Mouse (Mus musculus) embryonic facial prominence, embryonic 13.5 days (tissue): ENCODE data around the gene Wwp2. TPM values are rescaled to one million over a fixed set of nuclear protein-coding genes. Genes with fewer than 3 reads are reported as not detected.
"Not testable (repeated sequence)": the region's sequence is repeated elsewhere in the genome, so short reads cannot be mapped to it uniquely, and the experiment has no call there.

Experiments
- ATAC-seq: fragments of 200-750 bp; cut with Nextera tagmentation; 2 replicates; pipeline ENCODE4 v1.8.0; 2017; ENCODE audit warnings: low read depth; ENCODE audit not compliant: insufficient number of reproducible peaks, insufficient read depth, low FRiP score, low TSS enrichment
- H3K27ac ChIP-seq: fragments of 300-500 bp; sonication (generic); 2 replicates; pipeline ENCODE4 v1.5.1; 2015; ENCODE audit warnings: moderate library complexity, mild to moderate bottlenecking, inconsistent platforms
- H3K27me3 ChIP-seq: fragments of 300-500 bp; sonication (generic); 2 replicates; pipeline ENCODE4 v1.6.1; 2015; ENCODE audit warnings: mild to moderate bottlenecking, inconsistent platforms
- H3K36me3 ChIP-seq: fragments of 300-500 bp; sonication (generic); 2 replicates; pipeline ENCODE4 v1.6.1; 2015; ENCODE audit warnings: mild to moderate bottlenecking, inconsistent platforms
- H3K4me1 ChIP-seq: fragments of 300-500 bp; sonication (generic); 2 replicates; pipeline ENCODE4 v1.6.1; 2015; ENCODE audit warnings: inconsistent platforms
- H3K4me2 ChIP-seq: fragments of 300-500 bp; sonication (generic); 2 replicates; pipeline ENCODE4 v1.6.1; 2015; ENCODE audit warnings: moderate library complexity, mild to moderate bottlenecking, inconsistent platforms
- H3K4me3 ChIP-seq: fragments of 300-500 bp; sonication (generic); 2 replicates; pipeline ENCODE4 v1.5.1; 2015; ENCODE audit warnings: mild to moderate bottlenecking, inconsistent platforms
- H3K9ac ChIP-seq: fragments of 300-500 bp; sonication (generic); 2 replicates; pipeline ENCODE4 v1.6.1; 2015; ENCODE audit warnings: mild to moderate bottlenecking, inconsistent platforms
- H3K9me3 ChIP-seq: fragments of 300-500 bp; sonication (generic); 2 replicates; pipeline ENCODE4 v1.6.1; 2016; ENCODE audit warnings: inconsistent platforms
- WGBS: fragments of 180-500 bp; shearing (Covaris S2); methylation state at CpG from one replicate; pipeline ENCODE4 v1.1.7; 2015; ENCODE audit warnings: mixed read lengths; 5-methylcytosine and 5-hydroxymethylcytosine counted together
- polyA plus RNA-seq: library from polyadenylated mRNA; unstranded; fragments of >200 nt; fragmentation: Nextera tagmentation; extraction: Ambion mirVana; gene quantifications from 2 replicates; pipeline ENCODE4 v1.2.1, GENCODE M21; 2015

Wwp2 gene
- polyA plus RNA-seq, 1 experiment from 2014 or later, result 158 TPM

GRCm38 (mm10) chr8:107476786-107477185 is 40.6 kb downstream of the Wwp2 start:
- not testable (repeated sequence) for H3K4me3 ChIP-seq, H3K4me2 ChIP-seq, H3K9ac ChIP-seq, H3K9me3 ChIP-seq, H3K27me3 ChIP-seq, ATAC-seq
- Histone ChIP-seq H3K36me3 (peaks cover 14% of the 10 kb centered on the region), H3K4me1 (peaks cover 34% of the 10 kb centered on the region), H3K27ac (peak overlapping the region; percentile 5; the same call in 1 of the 2 replicates)
- whole genome bisulfite sequencing, result 94% methylated on average over 7 of the region's 7 CpGs

- no peak overlapping the region for H3K4me2 ChIP-seq
- WGBS, result 77% methylated on average over 6 of the region's 6 CpGs
- peaks cover 17% of the 10 kb centered on the region for H3K4me1 ChIP-seq
- no peak overlapping the region for H3K4me3 ChIP-seq
- peak overlapping the region; percentile 55 for H3K27ac ChIP-seq
- no peak for ATAC-seq
- H3K36me3 ChIP-seq, result peaks cover 21% of the 10 kb centered on the region
- H3K27me3 ChIP-seq, result no peaks in the 10 kb centered on the region
- H3K9ac ChIP-seq, result no peak overlapping the region
- H3K9me3 ChIP-seq, result no peaks in the 10 kb centered on the region
Observed at GRCm38 (mm10) chr8:107478728-107479127, 42.6 kb downstream of the Wwp2 start.

- Histone ChIP-seq H3K36me3 (peaks cover 23% of the 10 kb centered on the region), H3K4me1 (peaks cover 12% of the 10 kb centered on the region), H3K9ac (no peak overlapping the region), H3K4me2 (no peak overlapping the region), H3K27ac (no peak overlapping the region), H3K4me3 (no peak overlapping the region), H3K9me3 (no peaks in the 10 kb centered on the region), H3K27me3 (no peaks in the 10 kb centered on the region)
- 93% methylated on average over 4 of the region's 4 CpGs for WGBS
- ATAC-seq, result no peak
Observed at GRCm38 (mm10) chr8:107480436-107480835, 44.3 kb downstream of the Wwp2 start.

GRCm38 (mm10) chr8:107483250-107483649 is 47.1 kb downstream of the Wwp2 start:
- ATAC-seq, result no peak
- Histone ChIP-seq H3K4me1 (no peaks in the 10 kb centered on the region), H3K4me2 (no peak overlapping the region), H3K4me3 (no peak overlapping the region), H3K9ac (no peak overlapping the region), H3K27ac (no peak overlapping the region), H3K36me3 (peaks cover 31% of the 10 kb centered on the region), H3K27me3 (no peaks in the 10 kb centered on the region), H3K9me3 (no peaks in the 10 kb centered on the region)
- 82% methylated on average over 8 of the region's 8 CpGs for WGBS

- no peak for ATAC-seq
- Histone ChIP-seq H3K4me2 (no peak overlapping the region), H3K36me3 (peaks cover 30% of the 10 kb centered on the region), H3K4me1 (peaks cover 10% of the 10 kb centered on the region), H3K27ac (no peak overlapping the region), H3K9ac (no peak overlapping the region), H3K27me3 (no peaks in the 10 kb centered on the region), H3K4me3 (no peak overlapping the region), H3K9me3 (no peaks in the 10 kb centered on the region)
Observed at GRCm38 (mm10) chr8:107484956-107485355, 48.8 kb downstream of the Wwp2 start.

- Histone ChIP-seq H3K4me1 (peaks cover 22% of the 10 kb centered on the region), H3K4me3 (no peak overlapping the region), H3K27ac (peak overlapping the region; percentile 16; the same call in 1 of the 2 replicates), H3K27me3 (no peaks in the 10 kb centered on the region), H3K4me2 (no peak overlapping the region), H3K9ac (no peak overlapping the region), H3K36me3 (peaks cover 18% of the 10 kb centered on the region), H3K9me3 (no peaks in the 10 kb centered on the region)
- 76% methylated on average over 4 of the region's 4 CpGs for WGBS
- no peak for ATAC-seq
Observed at GRCm38 (mm10) chr8:107488551-107488950, 52.4 kb downstream of the Wwp2 start.

GRCm38 (mm10) chr8:107489086-107489485 is 52.9 kb downstream of the Wwp2 start:
- WGBS, result 92% methylated on average over 4 of the region's 4 CpGs

GRCm38 (mm10) chr8:107489921-107490320 is 53.8 kb downstream of the Wwp2 start:
- no peak overlapping the region for H3K4me2 ChIP-seq
- H3K9me3 ChIP-seq, result no peaks in the 10 kb centered on the region
- no peak overlapping the region for H3K4me3 ChIP-seq
- WGBS, result 45% methylated on average over 5 of the region's 5 CpGs
- no peak overlapping the region for H3K9ac ChIP-seq
- no peaks in the 10 kb centered on the region for H3K27me3 ChIP-seq
- peaks cover 17% of the 10 kb centered on the region; the same call in 1 of the 2 replicates for H3K36me3 ChIP-seq
- H3K27ac ChIP-seq, result no peak overlapping the region
- peaks cover 22% of the 10 kb centered on the region for H3K4me1 ChIP-seq
- no peak for ATAC-seq

More at GRCm38 (mm10) chr8:107489086-107489485, 52.9 kb downstream of the Wwp2 start:
- Histone ChIP-seq H3K4me1 (peaks cover 22% of the 10 kb centered on the region), H3K9ac (no peak overlapping the region), H3K36me3 (peaks cover 17% of the 10 kb centered on the region), H3K4me2 (no peak overlapping the region), H3K27ac (peak overlapping the region; percentile 16; the same call in 1 of the 2 replicates), H3K4me3 (no peak overlapping the region), H3K9me3 (no peaks in the 10 kb centered on the region), H3K27me3 (no peaks in the 10 kb centered on the region)
- ATAC-seq, result no peak

- Histone ChIP-seq H3K9ac (no peak overlapping the region), H3K36me3 (peaks cover 12% of the 10 kb centered on the region; the same call in 1 of the 2 replicates), H3K4me1 (peaks cover 27% of the 10 kb centered on the region), H3K9me3 (no peaks in the 10 kb centered on the region), H3K4me2 (no peak overlapping the region), H3K4me3 (no peak overlapping the region), H3K27me3 (no peaks in the 10 kb centered on the region), H3K27ac (peak overlapping the region; percentile 71; the same call in 1 of the 2 replicates)
- 67% methylated on average over 2 of the region's 2 CpGs for WGBS
- ATAC-seq, result no peak
Observed at GRCm38 (mm10) chr8:107490649-107491048, 54.5 kb downstream of the Wwp2 start.

- no peak overlapping the region for H3K9ac ChIP-seq
- peaks cover 32% of the 10 kb centered on the region for H3K4me1 ChIP-seq
- H3K4me3 ChIP-seq, result no peak overlapping the region
- ATAC-seq, result no peak
- 71% methylated on average over 4 of the region's 4 CpGs for WGBS
- H3K27me3 ChIP-seq, result no peaks in the 10 kb centered on the region
- no peak overlapping the region for H3K4me2 ChIP-seq
- peaks cover 11% of the 10 kb centered on the region; the same call in 1 of the 2 replicates for H3K36me3 ChIP-seq
- H3K9me3 ChIP-seq, result no peaks in the 10 kb centered on the region
- peak overlapping the region; percentile 71 for H3K27ac ChIP-seq
Observed at GRCm38 (mm10) chr8:107491212-107491611, 55.0 kb downstream of the Wwp2 start.

- H3K27ac ChIP-seq, result peak overlapping the region; percentile 71
- no peaks in the 10 kb centered on the region for H3K9me3 ChIP-seq
- no peaks in the 10 kb centered on the region for H3K27me3 ChIP-seq
- no peak overlapping the region for H3K9ac ChIP-seq
- no peak for ATAC-seq
- H3K36me3 ChIP-seq, result peaks cover 5% of the 10 kb centered on the region; the same call in 1 of the 2 replicates
- peaks cover 38% of the 10 kb centered on the region for H3K4me1 ChIP-seq
- H3K4me2 ChIP-seq, result no peak overlapping the region
- H3K4me3 ChIP-seq, result no peak overlapping the region
Observed at GRCm38 (mm10) chr8:107491831-107492230, 55.7 kb downstream of the Wwp2 start.

GRCm38 (mm10) chr8:107492802-107493201 is 56.6 kb downstream of the Wwp2 start:
- no peaks in the 10 kb centered on the region for H3K27me3 ChIP-seq
- peaks cover 4% of the 10 kb centered on the region; the same call in 1 of the 2 replicates for H3K36me3 ChIP-seq
- ATAC-seq, result no peak
- no peaks in the 10 kb centered on the region for H3K9me3 ChIP-seq
- no peak overlapping the region for H3K27ac ChIP-seq
- 91% methylated on average over 5 of the region's 5 CpGs for WGBS
- H3K9ac ChIP-seq, result no peak overlapping the region
- peaks cover 46% of the 10 kb centered on the region for H3K4me1 ChIP-seq
- H3K4me2 ChIP-seq, result no peak overlapping the region
- no peak overlapping the region for H3K4me3 ChIP-seq
